30 mouse cellular contexts compared by ENCODE assay signal in the genomic region with DNA sequence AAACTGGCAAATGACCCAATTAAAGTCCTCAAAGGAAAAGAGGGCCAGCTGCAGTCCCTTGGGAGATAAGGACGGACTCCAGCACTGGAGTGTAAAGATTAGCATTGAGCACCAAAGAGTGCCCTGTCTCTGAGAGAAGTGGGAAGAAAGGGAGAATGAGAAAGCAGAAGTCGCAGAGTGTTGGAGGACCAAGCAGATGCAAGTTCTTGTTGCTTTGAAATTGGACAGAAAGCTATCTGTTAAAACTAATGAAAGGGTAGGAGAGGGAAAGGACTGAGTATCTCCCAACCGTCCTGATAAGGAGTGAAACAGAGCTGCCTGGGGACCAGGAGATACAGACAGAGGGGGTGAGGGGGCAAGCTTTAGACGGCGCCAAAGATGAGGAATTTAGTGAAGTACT. TPM values are rescaled to one million over a fixed set of nuclear protein-coding genes. Genes with fewer than 3 reads are reported as not detected.
DNase-seq lines count a peak whose midpoint lies in the region; ATAC-seq and TF ChIP-seq lines count a peak whose summit lies in the region.
"Had no signal": no experiment of that assay in that cellular context is flagged by ENCODE, and none has a peak within 500 bp of the region (broad histone marks: within the 10 kb centered on the region; RNA-seq: fewer than 3 reads in every experiment).

No protein-coding gene starts in this region.

- H3K4me1 ChIP-seq in liver, embryonic 14.5 days (replicated peaks; ENCODE audit: control insufficient read depth in 2 of 2, insufficient read depth in 2 of 2, low read length in 1 of 2), result 0 out of 4 replicates have a peak, but pooled peaks cover 2 to 4% of the 10 kb centered on the region in 2 experiments
- H3K4me1 ChIP-seq in neural tube, embryonic 15.5 days, result no peaks in the 10 kb centered on the region
- H3K4me1 ChIP-seq: embryonic facial prominence, embryonic 13.5 days; forebrain, embryonic 13.5 days; heart, embryonic 15.5 days; hindbrain, embryonic 12.5 days; limb, embryonic 12.5 days; midbrain, embryonic 10.5 days had no signal

- WGBS in liver, embryonic 14.5 days (ENCODE audit: insufficient replicate concordance), result 15% methylated on average over 5 of the region's 5 CpGs
- 81% methylated on average over 5 of the region's 5 CpGs for WGBS in neural tube, embryonic 15.5 days

- no peaks in the 10 kb centered on the region for H3K27me3 ChIP-seq in liver, embryonic 14.5 days (ENCODE audit: control insufficient read depth, insufficient read depth, low read length)
- H3K27me3 ChIP-seq in neural tube, embryonic 15.5 days (replicated peaks), result 0 out of 2 replicates have a peak, but pooled peaks cover 3% of the 10 kb centered on the region
- H3K27me3 ChIP-seq: forebrain, embryonic 13.5 days; heart, embryonic 15.5 days; hindbrain, embryonic 12.5 days had no signal

- peak; percentile 75 for DNase-seq in MEL-GATA-1-ER (ENCODE audit: extremely low read depth, low read depth)
- peak; percentile 7 to 22 (median 11) for DNase-seq in liver, embryonic 14.5 days (ENCODE audit: low read depth in 3 of 3, low spot score in 3 of 3)
- no peak for DNase-seq in kidney, adult 18-20 months
- no peak for DNase-seq in left cerebral cortex, postnatal 14 days (ENCODE audit: low spot score in 2 of 2)
- DNase-seq: adrenal gland, adult 2 months; adrenal gland, postnatal 36 days; cerebellum, adult 8-10 months; cerebellum, postnatal 25 days; embryo, embryonic 11 days; gastrocnemius, postnatal 10 days; kidney, postnatal 25 days; lung, adult 18-20 months; right cerebral cortex, postnatal 4 days; thymus, adult 18-20 months; thymus, postnatal 36 days had no signal

- no peak overlapping the region for H3K4me3 ChIP-seq in liver, embryonic 14.5 days (ENCODE audit: insufficient read depth in 1 of 2, low read depth in 2 of 2, low read length in 2 of 2)
- no peak overlapping the region for H3K4me3 ChIP-seq in neural tube, embryonic 15.5 days (replicated peaks)
- H3K4me3 ChIP-seq: embryonic facial prominence, embryonic 13.5 days; forebrain, embryonic 13.5 days; heart, embryonic 15.5 days; hindbrain, embryonic 12.5 days; limb, embryonic 12.5 days; midbrain, embryonic 10.5 days had no signal

- H3K9me3 ChIP-seq in liver, embryonic 14.5 days (ENCODE audit: control insufficient read depth, low read length), result no peaks in the 10 kb centered on the region
- H3K9me3 ChIP-seq in neural tube, embryonic 15.5 days (replicated peaks), result no peaks in the 10 kb centered on the region
- H3K9me3 ChIP-seq: embryonic facial prominence, embryonic 13.5 days; forebrain, embryonic 13.5 days; heart, embryonic 15.5 days; hindbrain, embryonic 12.5 days; limb, embryonic 12.5 days; midbrain, embryonic 10.5 days had no signal

- peak overlapping the region; percentile 42 for H3K4me2 ChIP-seq in liver, embryonic 14.5 days (ENCODE audit: low read depth)
- no peak overlapping the region for H3K4me2 ChIP-seq in neural tube, embryonic 15.5 days
- H3K4me2 ChIP-seq: embryonic facial prominence, embryonic 13.5 days; forebrain, embryonic 13.5 days; heart, embryonic 15.5 days; hindbrain, embryonic 12.5 days; limb, embryonic 12.5 days had no signal

- no peaks in the 10 kb centered on the region for H3K36me3 ChIP-seq in liver, embryonic 14.5 days (replicated peaks; ENCODE audit: control insufficient read depth, insufficient read depth, low read depth)
- H3K36me3 ChIP-seq in neural tube, embryonic 15.5 days, result no peaks in the 10 kb centered on the region
- H3K36me3 ChIP-seq: embryonic facial prominence, embryonic 13.5 days; heart, embryonic 15.5 days; hindbrain, embryonic 12.5 days had no signal

- TF ChIP-seq EP300 in liver, embryonic 14.5 days (IDR thresholded peaks at IDR 0.05; ENCODE audit: low read depth), result peak; percentile 66

- no peak overlapping the region for H3K9ac ChIP-seq in liver, embryonic 14.5 days (replicated peaks)
- no peak overlapping the region for H3K9ac ChIP-seq in neural tube, embryonic 15.5 days (replicated peaks)
- H3K9ac ChIP-seq: embryonic facial prominence, embryonic 13.5 days; forebrain, embryonic 13.5 days; heart, embryonic 15.5 days; hindbrain, embryonic 12.5 days; limb, embryonic 12.5 days had no signal

- no peak for TF ChIP-seq CTCF in liver, embryonic 14.5 days (IDR thresholded peaks at IDR 0.05; ENCODE audit: low read depth)

- ATAC-seq in erythroid progenitor cell, adult 5-6 weeks (replicated peaks; ENCODE audit: low FRiP score, poor library complexity, severe bottlenecking), result 0 out of 2 replicates have a peak, but pooled peaks have one; percentile 54
- ATAC-seq in liver, embryonic 14.5 days (ENCODE audit: insufficient read depth), result peak; percentile 86
- peak; percentile 97 for ATAC-seq in megakaryocyte-erythroid progenitor cell, adult 5-6 weeks (replicated peaks; ENCODE audit: low FRiP score, low TSS enrichment, poor library complexity, severe bottlenecking)
- ATAC-seq in neural tube, embryonic 15.5 days (ENCODE audit: low FRiP score), result no peak
- ATAC-seq: activated CD4-positive, CD25-positive, alpha-beta regulatory T cell, adult 4 months; forebrain, embryonic 13.5 days; intestine, postnatal 0 days; lung, postnatal 0 days; midbrain, embryonic 16.5 days had no signal

- no peak overlapping the region for H3K27ac ChIP-seq in liver, embryonic 14.5 days
- no peak overlapping the region for H3K27ac ChIP-seq in neural tube, embryonic 15.5 days (replicated peaks)
- H3K27ac ChIP-seq: embryonic facial prominence, embryonic 13.5 days; forebrain, embryonic 13.5 days; heart, embryonic 15.5 days; hindbrain, embryonic 12.5 days; limb, embryonic 12.5 days; macrophage; midbrain, embryonic 10.5 days; stomach, postnatal 0 days had no signal

- intact Hi-C loops in left cerebral cortex, postnatal 14 days (cut with DNase I), result no loop called here

RNA-seq across cellular contexts. Expression of a gene that starts 16.3 kb away (rescaled TPM):
- 6.7 and 11.5 TPM in 2 replicates for total RNA-seq in erythroid progenitor cell, adult 5-6 weeks (2015; ENCODE audit: low replicate concordance)
- 1.4 and 1.5 TPM in 2 replicates for total RNA-seq in erythroid progenitor cell, adult 5-6 weeks (2017; ENCODE audit: low replicate concordance)
- 0.67 and 1.2 TPM in 2 replicates for polyA plus RNA-seq in liver, embryonic 14.5 days (2012; rRNA removed)
- polyA plus RNA-seq in liver, embryonic 14.5 days (2014; fragmentation: Nextera tagmentation; extraction: Ambion mirVana), result 1.2 and 1.7 TPM in 2 replicates
- total RNA-seq in megakaryocyte-erythroid progenitor cell, adult 5-6 weeks (2014; fragmentation: Nextera tagmentation), result 10.4 and 15.1 TPM in 2 replicates
- total RNA-seq in megakaryocyte-erythroid progenitor cell, adult 5-6 weeks (2017), result 10.6 and 12.1 TPM in 2 replicates
- 4.0 and 4.2 TPM in 2 replicates for polyA plus RNA-seq in neural tube, embryonic 15.5 days (2015; fragmentation: Nextera tagmentation; extraction: Ambion mirVana)
- total RNA-seq in left cerebral cortex, postnatal 14 days (2021), result 10 to 100 TPM in 1 of 2 experiments, 1 to 10 TPM in 1; 9.7 to 11.7 TPM

Comparison
In these comparisons a context has a peak if more than half of its experiments do, and no peak if none do; other contexts are left out.
1. DNase-seq: peak in MEL-GATA-1-ER (single experiment) and liver, embryonic 14.5 days (3 of 3); none in kidney, adult 18-20 months (single experiment) and left cerebral cortex, postnatal 14 days (0 of 2).